Mouse (Mus musculus): ENCODE measurements at regions not wholly inside any gene's neighbourhood (a gene's known extent, or its start where the extent isn't known, plus 50 kb on each side); places are given as distances from the start of the nearest gene placed in this dataset.

DNA sequence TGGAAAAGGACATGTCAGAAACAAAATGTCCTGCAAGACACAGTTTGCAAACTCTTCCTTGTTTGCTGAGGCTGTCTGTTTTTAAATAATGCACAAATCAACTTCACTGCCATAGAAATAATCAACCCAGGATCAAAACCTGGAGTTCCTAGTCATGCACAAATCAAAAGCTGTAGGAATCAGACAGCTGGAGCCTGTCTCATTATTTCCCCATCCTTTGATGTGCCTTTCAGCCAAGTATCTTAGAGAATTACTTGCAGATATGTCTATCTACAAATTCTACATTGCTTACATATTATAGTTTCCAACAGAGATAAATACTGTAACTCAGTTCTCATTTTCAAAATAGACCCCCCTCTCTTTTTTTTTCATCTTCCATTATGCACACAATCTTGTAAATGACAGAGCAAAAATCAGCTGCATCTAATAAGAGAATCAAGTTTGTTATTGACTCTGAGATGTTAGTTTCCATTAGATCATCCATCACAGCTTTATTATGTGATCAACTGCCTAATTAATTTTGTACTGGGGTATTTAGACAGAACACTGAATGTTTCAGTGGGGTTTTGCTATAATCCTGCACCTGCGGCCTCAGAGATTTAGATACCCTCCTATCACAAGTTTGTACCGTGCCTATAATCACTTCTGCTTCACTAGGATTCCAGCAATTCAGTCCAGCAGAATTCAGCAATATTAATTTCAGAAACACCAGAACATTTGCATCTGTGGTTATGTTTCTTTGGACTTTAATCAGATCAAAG, 798.9 kb upstream of the Tenm2 start:
- TF ChIP-seq CTCF (IDR thresholded peaks at IDR 0.05) (no peak), POLR2A (IDR thresholded peaks at IDR 0.05; ENCODE audit: insufficient read depth, low read depth, low read length) (no peak), EP300 (IDR thresholded peaks at IDR 0.05; ENCODE audit: insufficient read depth, low read depth, low read length) (no peak)

Measured in heart, adult 2 months (tissue).